Mouse (Mus musculus): ENCODE results near the gene B4galt5.

Gene B4galt5

DNA sequence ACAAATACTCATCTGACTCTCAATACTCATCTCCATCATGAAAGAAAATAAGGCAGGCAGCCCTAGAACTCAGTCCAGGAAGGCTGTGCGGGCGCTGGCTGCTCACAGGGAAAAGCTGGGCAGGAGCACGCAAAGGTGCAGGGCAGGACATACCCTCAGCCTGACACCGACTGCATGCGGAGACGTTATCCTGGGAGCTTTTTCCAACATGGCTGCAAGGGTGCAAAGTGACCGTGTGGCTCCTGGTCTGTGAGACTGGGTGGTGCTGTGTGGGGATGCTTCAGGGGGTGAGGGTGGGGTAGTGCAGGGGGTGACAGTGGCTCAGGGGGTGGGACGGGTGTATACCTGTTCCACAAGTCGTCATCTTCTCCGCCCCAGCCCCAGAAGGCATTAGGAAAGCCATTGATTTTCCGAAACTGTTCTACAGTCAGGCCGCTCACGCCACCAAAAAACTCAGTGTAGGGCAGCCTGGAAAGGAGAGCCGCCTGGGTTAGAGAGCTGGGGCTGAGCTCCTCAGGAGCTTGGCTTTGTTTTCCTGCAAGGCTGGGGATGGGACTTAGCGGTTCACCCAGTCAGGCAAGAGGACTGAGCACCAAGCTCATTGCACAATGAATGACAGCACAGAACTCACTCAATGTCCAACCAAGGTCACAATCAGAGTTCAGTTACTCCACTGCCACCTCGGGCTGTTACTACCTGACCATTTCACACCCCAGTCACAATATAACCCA lies 44.2 kb downstream of the B4galt5 start:
- peak; percentile 7 for DNase-seq (ENCODE audit: low spot score)

DNA sequence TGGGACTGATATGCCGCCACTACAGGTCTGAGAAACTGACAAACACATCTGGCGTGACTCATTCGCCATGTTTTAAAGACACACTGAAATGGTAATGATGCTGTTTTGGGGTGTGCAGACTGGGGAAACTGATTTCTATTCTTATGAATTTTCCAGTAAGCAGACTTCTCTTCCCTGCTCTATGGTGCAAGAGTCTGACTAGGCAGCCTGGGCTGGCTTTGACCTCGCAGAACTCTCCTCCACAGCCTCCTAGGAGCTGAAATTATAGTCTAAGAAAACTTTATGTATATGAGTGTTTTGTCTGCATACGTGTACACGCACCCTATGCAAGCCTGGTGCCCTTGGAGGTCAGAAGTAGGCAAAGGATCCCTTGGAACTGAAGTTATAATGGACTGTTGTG lies 45.2 kb downstream of the B4galt5 start:
- peak; percentile 4 for DNase-seq (ENCODE audit: low spot score)

DNA sequence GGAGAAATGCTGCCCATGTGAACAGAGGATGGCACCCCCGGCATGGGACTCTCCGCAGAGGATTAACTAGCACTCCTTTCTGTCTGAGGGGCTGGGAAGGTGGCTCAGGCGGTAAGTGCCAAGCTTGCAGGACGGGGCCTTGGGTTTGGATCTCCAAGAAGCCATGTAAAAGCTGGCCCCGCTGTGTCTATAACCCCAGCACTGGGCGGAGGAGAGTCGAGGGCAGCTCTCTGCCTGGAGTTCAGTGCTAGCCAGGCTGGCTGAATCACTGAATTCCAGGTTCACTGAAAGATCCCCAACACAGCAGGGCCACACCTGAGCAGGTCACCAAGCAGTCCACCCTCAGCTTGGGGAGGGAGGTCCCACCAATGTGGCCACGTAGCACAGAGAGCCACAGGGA lies 45.8 kb downstream of the B4galt5 start:
- DNase-seq (ENCODE audit: low spot score): peak; percentile 8

DNA sequence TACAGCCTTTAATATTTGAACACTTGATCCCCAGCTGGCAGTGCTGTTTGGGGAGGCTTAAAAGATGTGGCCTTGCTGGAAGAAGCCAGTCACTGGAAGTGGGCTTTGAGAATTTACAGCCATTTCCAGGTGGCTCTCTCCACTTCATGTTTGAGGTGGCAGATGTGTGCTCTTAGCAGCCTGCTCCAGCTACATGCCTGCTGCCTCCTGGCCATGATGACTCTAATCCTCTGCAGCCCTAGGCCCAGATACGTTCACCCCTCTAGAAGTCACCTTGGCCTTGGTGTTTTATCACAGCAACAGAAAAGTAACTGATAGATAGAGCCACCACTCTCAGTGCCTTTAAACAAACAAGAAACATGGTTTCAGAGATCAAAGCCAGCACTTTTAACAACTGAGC lies 46.3 kb downstream of the B4galt5 start:
- DNase-seq (ENCODE audit: low spot score): no peak

DNA sequence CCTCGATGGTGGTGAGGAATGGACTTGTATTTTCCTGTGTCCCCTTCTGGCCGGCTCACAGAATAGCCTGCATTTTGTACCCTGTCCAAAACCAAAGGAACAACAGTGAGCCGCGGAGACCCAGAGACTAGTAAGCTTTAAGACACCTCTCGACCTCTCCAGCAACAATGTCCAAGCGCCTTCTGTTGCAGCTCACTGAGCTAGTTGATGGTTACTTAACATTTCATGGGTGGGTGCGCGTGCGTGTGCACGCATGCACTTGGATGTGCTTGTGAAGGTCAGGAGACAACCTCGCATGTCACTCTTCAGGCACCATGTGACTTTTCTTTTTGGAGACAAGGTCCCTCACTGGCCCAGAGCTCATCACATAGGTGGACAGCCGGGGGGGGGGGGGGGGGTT lies 47.0 kb downstream of the B4galt5 start:
- DNase-seq (ENCODE audit: low spot score): peak; percentile 6

DNA sequence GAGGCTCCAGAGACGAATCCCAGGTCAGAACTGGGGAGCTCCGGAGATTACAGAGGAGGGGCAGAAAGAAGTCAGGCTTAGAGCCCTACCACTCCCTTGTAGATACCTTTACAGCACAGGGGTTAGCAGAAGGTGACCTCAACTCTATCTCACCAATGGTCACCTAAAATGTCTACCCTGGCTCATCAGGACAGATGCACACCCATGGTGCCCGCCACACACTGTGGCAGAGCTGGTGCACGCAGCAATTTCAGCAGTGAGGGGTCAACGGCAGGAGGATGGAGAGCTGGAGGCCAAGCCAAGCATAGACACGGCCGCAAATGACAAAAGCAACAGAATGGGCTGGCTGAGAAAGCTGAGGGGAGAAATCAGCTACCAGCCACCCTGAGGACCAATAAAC lies 47.4 kb downstream of the B4galt5 start:
- DNase-seq (ENCODE audit: low spot score): peak; percentile 5

DNA sequence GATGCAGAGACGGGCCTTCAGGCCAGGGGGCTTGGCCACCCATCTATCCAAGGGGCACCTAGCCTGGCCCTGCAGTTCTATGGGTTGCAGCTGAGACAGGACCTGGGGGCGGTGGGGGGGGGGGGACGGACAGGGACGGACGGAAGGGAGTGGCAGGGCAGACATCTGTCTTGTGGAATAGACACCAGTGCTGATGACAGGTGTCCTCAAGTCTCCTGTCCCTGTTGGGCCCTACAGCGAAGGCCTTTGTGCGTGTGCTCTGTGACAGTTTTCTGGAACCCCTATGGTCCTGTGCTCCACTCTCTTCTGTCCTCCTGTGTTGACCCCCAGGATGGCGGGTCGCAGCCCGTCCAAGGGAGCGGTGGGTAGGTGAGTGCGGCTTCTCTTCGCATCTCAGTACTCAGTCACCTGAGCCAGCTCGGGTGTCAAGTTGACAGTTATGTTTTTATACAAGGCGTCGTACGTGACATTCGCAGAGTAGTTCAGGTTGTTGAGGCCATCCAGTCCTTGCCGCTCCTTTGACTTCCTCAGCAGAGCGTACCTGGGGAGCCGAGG lies 48.0 kb downstream of the B4galt5 start:
- peak; percentile 5 for DNase-seq (ENCODE audit: low spot score)

DNA sequence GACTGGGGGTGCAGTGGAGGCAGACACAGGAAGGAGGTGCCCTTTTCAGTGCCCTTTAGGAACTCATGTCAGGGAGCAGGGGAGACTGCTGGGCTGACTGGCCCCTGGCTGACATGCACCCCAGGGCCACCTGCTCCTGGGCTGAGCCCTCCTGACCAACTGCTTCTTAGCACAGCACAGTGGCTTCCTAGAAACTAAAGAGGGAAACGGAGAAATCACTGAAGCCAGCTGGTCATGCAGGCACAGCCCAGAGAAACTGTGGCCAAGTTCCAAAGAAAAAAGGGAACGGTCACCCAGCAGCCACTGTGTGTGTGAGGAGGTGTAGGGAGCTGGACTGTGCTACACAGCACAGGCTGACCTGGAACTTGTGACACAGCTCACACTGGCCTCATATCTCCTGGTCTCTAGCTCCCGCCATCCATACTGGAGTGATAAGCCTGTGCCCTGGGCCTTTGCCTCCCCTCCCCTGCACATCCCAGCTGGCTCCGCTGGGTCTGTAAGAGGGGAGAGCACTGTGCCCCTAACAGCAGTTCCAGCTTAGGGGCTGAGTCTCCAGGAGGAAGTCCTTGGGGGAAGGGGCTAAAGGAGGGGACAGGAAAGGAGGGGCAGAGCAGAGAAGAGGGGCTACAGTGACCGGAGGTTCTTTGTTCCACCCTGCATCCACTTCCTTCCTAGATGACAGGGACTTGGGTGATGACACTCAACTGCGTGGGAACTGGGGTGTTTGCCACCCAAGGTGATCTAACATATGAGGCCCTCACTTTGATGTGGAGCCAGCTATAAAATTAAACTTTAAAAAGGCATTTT lies 48.9 kb downstream of the B4galt5 start:
- peak; percentile 5 for DNase-seq (ENCODE audit: low spot score)

DNA sequence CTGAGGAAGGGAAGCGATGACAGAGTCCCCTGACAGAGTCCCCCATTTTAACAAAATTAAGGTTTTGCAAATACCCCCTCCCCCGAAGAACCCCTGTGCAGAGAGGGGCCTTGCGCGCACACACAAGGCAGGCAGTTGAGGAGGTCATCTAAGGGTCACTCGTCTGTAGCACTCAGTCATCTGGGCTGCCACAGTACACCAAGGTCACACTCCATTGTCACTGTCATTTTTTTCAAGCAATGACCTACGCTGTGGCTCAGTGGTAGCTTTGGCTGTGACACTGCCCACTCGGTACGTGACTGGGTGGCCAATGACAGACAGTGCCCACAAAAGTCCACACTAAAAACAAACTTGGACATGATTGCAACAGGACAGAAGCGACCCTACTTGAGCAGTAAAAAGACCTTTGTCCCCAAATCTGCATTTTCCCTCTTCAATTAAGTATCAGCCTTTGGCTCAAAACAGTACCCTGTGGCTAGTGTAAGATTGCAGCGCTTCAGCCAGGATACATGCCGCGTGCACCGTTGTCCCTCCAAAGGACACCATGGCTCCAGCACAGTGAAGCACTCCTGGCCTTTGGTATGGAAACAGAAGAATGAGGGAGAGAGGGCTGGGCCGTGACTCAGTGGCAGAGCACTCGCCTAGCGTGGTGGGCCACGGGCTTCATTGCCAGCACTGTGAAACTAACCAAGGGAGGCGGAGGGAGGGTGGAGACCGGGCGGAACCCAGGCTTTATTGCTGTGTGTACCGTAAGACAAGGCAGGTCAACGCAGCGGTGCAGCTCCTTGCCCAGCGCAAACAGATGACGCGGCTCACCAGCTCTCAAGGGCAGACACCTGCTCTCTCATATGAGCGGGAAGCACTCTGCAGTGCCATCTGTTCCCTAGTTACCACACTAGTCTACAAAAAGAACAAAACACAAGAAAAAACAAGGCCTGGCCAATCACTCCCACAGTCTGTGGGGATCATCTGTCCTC lies 50.0 kb downstream of the B4galt5 start:
- DNase-seq (ENCODE audit: low spot score): peak; percentile 7

DNA sequence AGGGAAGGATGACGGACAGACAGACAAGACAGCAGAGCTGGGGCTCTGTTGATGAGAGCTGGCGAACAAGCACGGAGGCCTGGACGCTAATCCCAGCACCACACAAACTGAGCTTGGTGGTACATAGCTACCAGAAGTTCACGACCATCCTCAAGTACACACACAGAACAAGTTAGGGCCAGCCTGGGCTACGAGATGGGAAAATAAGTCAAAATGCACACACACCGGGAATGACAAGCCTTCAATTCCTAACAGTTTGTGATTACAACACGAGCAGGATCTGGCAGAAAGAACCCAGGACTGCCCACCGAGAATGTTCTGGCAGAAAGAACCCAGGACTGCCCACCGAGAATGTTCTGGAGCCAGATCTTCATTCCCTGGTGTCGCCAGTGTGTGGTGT lies 51.0 kb downstream of the B4galt5 start:
- no peak for DNase-seq (ENCODE audit: low spot score)

DNA sequence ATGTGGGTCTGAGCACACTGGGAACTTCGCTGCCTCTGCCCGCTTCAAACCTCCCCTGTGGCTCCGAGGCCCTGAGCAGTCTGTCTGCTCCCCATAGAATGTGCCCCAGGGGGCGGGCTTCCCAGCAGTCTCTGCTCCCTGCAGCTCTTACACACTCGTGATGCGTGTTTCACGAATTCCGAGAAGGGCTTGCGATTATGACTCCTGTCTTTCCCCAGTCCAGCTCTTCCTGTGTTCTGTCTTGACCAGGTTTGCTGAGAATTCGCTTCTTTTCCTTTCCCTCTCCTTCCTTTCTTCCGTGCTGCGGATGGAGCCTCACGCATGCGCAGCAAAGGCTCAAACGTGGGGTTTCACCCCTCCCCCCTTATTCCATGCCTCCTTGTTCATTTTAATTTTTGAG lies 54.1 kb downstream of the B4galt5 start:
- DNase-seq (ENCODE audit: low spot score): peak; percentile 7

DNA sequence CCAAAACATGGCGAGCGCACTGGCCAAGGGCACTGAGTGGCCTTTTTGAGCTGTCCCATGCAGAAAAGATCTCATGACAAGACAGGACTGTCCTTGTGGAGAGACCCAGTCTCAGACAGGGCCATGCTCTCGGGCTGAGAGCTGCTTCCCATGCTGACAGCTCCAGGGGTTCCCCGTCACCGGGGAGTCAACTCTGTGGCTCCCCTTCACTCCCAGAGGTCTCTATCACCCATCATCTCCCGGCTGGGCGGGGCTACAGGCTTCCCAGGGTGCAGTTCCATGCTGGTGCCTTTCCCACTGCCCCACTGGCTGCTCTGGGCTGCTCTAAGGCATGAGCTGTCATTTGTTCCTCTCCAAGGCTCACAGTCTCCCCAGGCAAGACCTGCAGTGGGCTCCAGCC lies 54.8 kb downstream of the B4galt5 start:
- peak; percentile 9 for DNase-seq (ENCODE audit: low spot score)

DNA sequence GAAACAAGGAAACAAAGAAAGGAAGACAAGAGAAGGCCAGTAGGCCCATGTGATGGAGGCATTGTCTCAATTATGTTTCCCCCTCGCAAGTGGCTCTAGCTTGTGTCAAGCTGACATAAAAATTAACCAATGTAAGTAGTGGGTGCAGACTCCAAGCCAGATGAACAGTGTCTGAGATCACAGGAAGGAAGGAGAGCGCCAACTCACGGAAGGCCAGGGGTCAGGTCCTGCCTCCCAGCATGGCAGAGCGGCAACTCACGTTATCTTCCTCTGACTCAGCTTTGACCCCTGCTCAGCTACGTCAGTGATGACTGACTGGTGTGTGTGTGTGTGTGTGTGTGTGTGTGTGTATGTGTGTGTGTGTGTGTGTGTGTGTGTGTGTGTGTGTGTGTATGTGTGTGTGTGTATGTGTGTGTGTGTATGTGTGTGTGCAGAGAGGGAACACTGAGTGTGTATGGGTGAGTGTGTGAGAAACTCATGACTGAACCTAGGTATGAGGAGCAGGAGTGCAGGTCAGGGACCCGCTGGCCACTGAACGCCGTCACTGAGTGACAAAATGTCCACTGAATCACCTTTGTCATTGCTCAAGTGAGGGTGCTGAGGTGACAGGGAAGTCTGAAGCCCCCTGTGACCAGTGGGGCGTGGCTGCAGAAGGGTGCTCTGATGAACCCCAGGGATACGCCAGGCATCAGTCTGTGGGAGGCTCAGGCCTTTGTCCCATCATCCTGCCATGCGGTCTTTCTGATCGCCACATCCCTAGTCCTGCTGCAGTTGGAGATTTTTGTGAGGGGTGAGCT lies 55.5 kb downstream of the B4galt5 start:
- DNase-seq (ENCODE audit: low spot score): peak; percentile 8

DNA sequence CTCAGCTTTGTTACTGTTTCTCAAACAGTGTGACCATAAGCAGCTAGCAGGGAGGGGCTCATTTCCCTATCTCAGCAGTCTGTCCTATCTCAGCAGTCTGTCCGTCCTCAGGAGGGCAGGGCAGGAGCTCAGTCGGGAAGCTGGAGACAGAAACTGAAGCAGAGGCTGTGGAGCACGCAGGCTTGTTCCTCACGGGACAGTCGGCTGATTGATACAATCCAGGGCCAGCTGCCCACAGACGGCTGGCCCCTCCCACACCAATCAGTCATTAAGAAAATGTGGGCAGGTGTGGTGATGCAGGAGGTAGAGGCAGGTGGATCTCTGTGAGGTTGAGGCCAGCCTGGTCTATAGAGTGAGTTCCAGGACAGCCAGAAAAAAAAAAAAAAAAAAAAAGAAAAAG lies 56.1 kb downstream of the B4galt5 start:
- peak; percentile 7 for DNase-seq (ENCODE audit: low spot score)

DNA sequence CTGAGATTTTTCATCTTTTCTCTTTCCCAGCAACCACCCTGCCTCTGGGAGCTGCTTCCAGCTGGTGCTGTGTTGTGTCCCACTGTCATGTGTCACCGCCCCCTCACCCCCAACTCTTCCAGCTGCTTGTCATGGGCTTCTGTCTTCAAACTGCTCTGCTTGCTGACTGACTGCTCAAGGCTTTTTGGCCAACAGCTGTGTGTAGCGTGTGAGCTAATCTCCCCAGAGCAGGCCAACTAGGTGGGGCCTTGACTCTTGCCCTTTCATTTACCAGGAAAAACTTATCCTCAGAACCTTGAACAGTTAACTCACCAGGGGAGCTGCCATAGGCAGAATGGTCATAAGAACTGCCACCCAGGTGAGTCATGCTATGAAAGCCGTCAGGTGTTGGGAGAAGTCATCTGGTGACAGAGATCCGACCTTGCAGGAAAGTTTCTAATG lies 56.8 kb downstream of the B4galt5 start:
- DNase-seq (ENCODE audit: low spot score): peak; percentile 7

DNA sequence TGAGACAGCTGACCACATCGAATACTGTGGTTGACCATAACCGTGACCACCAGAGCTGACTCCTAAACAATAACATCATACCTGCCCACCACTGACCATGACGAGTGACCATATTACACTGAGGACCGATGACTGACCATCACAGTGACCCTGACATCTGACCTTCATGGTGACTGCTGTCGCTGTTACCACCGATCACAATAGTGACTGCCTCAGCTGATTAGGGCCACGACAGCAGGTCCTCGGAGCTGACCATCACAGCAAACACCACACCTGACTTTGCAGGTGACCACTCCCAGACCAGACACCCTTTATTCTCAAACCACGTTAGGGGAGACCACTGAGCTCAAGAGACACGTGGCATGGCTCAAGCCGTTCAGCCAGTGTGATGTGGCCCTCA lies 57.3 kb downstream of the B4galt5 start:
- no peak for DNase-seq (ENCODE audit: low spot score)

DNA sequence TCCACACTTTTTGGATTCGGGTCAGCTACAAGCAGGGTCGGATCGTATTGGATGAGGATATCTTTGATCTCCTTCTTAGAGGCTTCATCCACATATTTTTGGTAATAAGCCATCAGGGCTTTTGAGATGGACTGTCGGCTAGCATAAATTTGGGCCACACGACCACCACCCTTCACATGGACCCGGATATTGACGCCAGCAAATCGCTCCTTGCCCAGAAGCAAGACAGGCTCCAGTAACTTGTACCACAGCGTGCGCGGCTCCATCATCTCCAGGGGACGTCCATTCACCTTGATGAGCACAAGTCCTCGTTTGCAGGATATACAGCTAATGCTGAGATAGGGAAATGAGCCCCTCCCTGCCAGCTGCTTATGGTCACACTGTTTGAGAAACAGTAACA lies 67.5 kb downstream of the B4galt5 start:
- DNase-seq (ENCODE audit: low spot score): no peak

DNA sequence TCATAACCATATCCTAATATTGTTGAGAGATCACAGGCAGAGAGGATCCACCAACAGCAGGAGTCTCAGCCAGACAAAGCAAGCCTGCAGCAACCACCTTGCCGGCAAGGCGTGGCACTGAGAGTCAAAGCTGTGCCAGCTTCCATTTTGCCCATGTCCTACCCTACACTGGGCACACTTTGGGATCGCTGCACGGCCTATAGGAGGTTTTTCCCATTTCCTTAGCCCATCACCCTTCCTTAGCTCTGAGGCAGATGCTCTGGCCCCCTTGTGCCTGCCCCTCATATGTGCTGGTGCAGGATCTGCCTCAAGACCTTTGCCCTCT lies 68.0 kb downstream of the B4galt5 start:
- no peak for DNase-seq (ENCODE audit: low spot score)

DNA sequence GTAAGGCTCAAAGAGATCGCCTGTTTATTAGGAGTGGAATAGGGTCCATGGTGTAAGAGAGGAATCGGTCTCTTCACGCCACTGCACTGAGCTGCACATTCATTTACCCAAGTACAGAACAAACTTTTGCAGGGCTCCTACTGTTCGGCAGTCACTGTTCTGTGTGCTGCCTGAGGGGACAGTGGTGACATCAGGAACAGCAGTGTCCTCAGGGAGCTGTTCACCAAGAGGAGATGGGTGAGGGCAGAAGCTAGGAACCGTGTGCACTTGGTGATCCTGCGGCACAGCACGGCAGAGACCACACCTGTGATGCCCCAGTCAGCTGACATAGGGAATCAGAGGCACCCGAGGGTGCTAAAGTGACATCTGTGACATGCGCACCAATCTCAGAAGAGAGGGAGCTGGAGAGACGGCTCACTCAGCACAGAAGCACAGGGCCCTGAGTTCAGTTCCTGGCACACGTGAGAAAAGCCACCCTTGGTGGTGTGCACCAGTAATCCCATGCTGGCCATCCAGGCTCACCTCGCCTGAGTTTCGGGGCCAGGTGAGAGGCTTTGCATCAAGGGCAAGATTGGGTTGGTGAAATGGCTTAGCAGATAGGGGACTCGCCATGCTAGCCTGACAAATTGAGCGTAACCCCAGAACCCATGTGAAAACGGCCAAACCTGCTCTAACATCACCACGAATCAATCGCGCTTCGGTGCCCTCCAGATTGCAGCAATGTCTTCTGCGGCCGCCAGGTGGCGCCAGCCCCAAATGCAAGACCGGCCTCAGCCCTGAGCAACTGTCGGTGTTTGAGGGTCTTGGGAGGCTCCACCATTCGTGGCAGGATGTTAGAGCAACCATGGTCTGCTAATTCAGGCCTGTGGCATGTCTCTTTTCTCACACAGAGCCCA lies 68.6 kb downstream of the B4galt5 start:
- no peak for DNase-seq (ENCODE audit: low spot score)

All from urinary bladder, postnatal 10 days (tissue).